In the genomic region with DNA sequence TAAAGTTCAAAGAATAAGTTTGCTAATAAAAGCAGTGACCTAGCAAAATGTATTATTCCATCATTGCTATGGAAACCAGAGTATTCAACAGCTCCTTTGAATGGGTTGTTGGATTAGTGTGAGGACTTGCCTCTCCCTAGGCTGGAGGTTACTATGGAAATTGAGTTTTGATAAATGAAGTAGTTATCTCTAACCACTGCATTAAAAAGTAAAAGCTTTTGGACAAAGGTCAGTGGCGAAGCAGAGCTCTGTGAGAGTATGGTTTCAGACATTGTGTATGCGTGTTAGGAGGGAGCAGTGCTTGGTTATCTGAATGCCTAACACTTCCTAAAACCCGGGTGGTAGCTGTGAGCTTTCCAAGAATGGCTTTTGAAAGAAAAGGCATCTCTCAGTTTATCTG, we compare ENCODE assay signal across 21 mouse cellular contexts. TPM values are rescaled to one million over a fixed set of nuclear protein-coding genes. Genes with fewer than 3 reads are reported as not detected.
DNase-seq lines count a peak whose midpoint lies in the region; TF ChIP-seq lines count a peak whose summit lies in the region.
"Had no signal": no experiment of that assay in that cellular context is flagged by ENCODE, and none has a peak within 500 bp of the region (broad histone marks: within the 10 kb centered on the region; RNA-seq: fewer than 3 reads in every experiment).

No protein-coding gene starts in this region.

- DNase-seq in heart, adult 11 months, result peak; percentile 54
- no peak for DNase-seq in heart, postnatal 25 days (ENCODE audit: low spot score)
- DNase-seq in testis, postnatal 14 days (ENCODE audit: low spot score), result no peak
- no peak for DNase-seq in adrenal gland, postnatal 4 days (ENCODE audit: low spot score in 2 of 2)
- DNase-seq in frontal cortex, postnatal 25 days (ENCODE audit: low spot score in 2 of 2), result no peak
- DNase-seq: adrenal gland, adult 2 months; cerebellum, adult 11-12 months; cerebellum, postnatal 10 days; gastrocnemius, postnatal 10 days; heart, postnatal 10 days; kidney, adult 8-10 months; kidney, postnatal 10 days; lung, postnatal 10 days; retina, postnatal 1 day; thymus, postnatal 14 days had no signal

- TF ChIP-seq CTCF in testis, adult 2 months (IDR thresholded peaks at IDR 0.05; ENCODE audit: control insufficient read depth, insufficient read depth, insufficient replicate concordance, low read depth, low read length), result no peak
- TF ChIP-seq CTCF in small intestine, adult 2 months (IDR thresholded peaks at IDR 0.05; ENCODE audit: extremely low read depth, insufficient read length, insufficient replicate concordance, low read depth, low read length), result no peak

- peaks cover 5% of the 10 kb centered on the region for H3K4me1 ChIP-seq in testis, adult 2 months (ENCODE audit: control insufficient read depth, insufficient read depth, low read length)
- H3K4me1 ChIP-seq in small intestine, adult 2 months (ENCODE audit: control insufficient read depth, insufficient read depth, insufficient read length, low read length), result peaks cover 6% of the 10 kb centered on the region; the same call in 1 of the 2 replicates

- no peak for TF ChIP-seq POLR2A in testis, adult 2 months (IDR thresholded peaks at IDR 0.05; ENCODE audit: control insufficient read depth, low read depth, low read length)
- no peak for TF ChIP-seq POLR2A in small intestine, adult 2 months (IDR thresholded peaks at IDR 0.05; ENCODE audit: low read depth, low read length)

- intact Hi-C loops in heart, postnatal 25 days (cut with DNase I), result no loop called here

- H3K36me3 ChIP-seq in testis, adult 2 months (ENCODE audit: control insufficient read depth, insufficient read depth, low read length), result no peaks in the 10 kb centered on the region
- peaks cover 78% of the 10 kb centered on the region for H3K36me3 ChIP-seq in small intestine, adult 2 months (ENCODE audit: control insufficient read depth, insufficient read depth, low read length)
- H3K36me3 ChIP-seq: neural tube, embryonic 12.5 days had no signal

- H3K27ac ChIP-seq in testis, adult 2 months (ENCODE audit: control insufficient read depth, insufficient read depth, low read depth, low read length), result no peak overlapping the region; the same call in 1 of the 2 replicates
- H3K27ac ChIP-seq in small intestine, adult 2 months (ENCODE audit: insufficient read depth, low read depth, low read length), result peak overlapping the region; percentile 94
- H3K27ac ChIP-seq: hindbrain, postnatal 0 days; neural tube, embryonic 12.5 days had no signal

- 19% methylated on average over 3 of the region's 3 CpGs for WGBS in small intestine, adult 2 months

- no peaks in the 10 kb centered on the region for H3K27me3 ChIP-seq in testis, adult 2 months (ENCODE audit: control insufficient read depth, insufficient read depth, low read length)
- H3K27me3 ChIP-seq in small intestine, adult 2 months (ENCODE audit: control insufficient read depth, insufficient read depth, low read length), result no peaks in the 10 kb centered on the region

- H3K4me3 ChIP-seq in testis, adult 2 months (ENCODE audit: control insufficient read depth, low read depth, low read length), result peak overlapping the region; percentile 18; the same call in 1 of the 2 replicates
- H3K4me3 ChIP-seq in small intestine, adult 2 months (ENCODE audit: low read depth, low read length), result no peak overlapping the region
- H3K4me3 ChIP-seq: erythroblast, embryonic 14.5 days; heart, embryonic 12.5 days; neural tube, embryonic 12.5 days had no signal

RNA-seq across cellular contexts. Expression of a gene that starts 5.9 kb away (rescaled TPM):
- 1 to 10 TPM; 1.1 TPM for total RNA-seq in heart, postnatal 25 days (2021)
- polyA plus RNA-seq in testis, adult 2 months (2012; rRNA removed), result 15.4 and 16.5 TPM in 2 replicates
- 77.7 and 232 TPM in 2 replicates for polyA plus RNA-seq in small intestine, adult 2 months (2012; rRNA removed)
- 10 to 100 TPM; 15.2 to 15.7 TPM for total RNA-seq in adrenal gland, postnatal 4 days (2021)

Comparison
In these comparisons a context has a peak if more than half of its experiments do, and no peak if none do; other contexts are left out.
1. RNA of a gene that starts 5.9 kb away (total RNA-seq): 15.2 to 15.7 TPM in adrenal gland, postnatal 4 days; 1.1 TPM in heart, postnatal 25 days; every median in the first group is over 4 times any median in the second.